8 mouse cellular contexts compared by ENCODE assay signal in the genomic region with DNA sequence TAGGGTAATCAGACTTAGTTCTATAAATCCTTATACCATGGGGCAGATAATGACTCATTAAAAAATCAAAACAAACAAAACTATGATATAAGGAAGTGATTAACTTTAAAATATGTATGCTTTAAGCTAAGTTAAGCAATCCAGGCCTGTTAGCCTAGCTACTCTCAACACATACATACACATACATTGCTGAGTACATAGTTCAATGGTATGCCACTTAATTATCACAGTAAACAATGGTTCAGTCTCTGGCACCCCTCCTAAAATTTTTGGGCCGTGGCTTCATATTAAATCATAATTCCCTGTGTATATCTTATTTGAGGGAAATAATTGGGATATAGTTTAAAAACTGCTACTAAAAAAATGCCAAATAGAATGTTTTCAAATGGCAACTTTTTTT. TPM values are rescaled to one million over a fixed set of nuclear protein-coding genes. Genes with fewer than 3 reads are reported as not detected.
DNase-seq lines count a peak whose midpoint lies in the region; ATAC-seq lines count a peak whose summit lies in the region.

Rap2b (plus strand) TSS at position 301 of the 400 bp plus-strand sequence.

- H3K36me3 ChIP-seq in limb, embryonic 11.5 days (ENCODE audit: control insufficient read depth, insufficient read depth, low read length): no peaks in the 10 kb centered on the region
- no peaks in the 10 kb centered on the region for H3K36me3 ChIP-seq in limb, embryonic 10.5 days
- H3K36me3 ChIP-seq in embryonic facial prominence, embryonic 15.5 days: no peaks in the 10 kb centered on the region

- intact Hi-C loops in gastrocnemius, postnatal 14 days (cut with DNase I; ENCODE audit: low total_unique reads): no loop called here

- ATAC-seq in limb, embryonic 11.5 days (ENCODE audit: insufficient number of reproducible peaks, low FRiP score, low TSS enrichment, low read depth): no peak
- ATAC-seq in embryonic facial prominence, embryonic 15.5 days (ENCODE audit: insufficient number of reproducible peaks, low FRiP score, low TSS enrichment, low read depth): no peak
- ATAC-seq in monocyte, adult 5-6 weeks (replicated peaks; ENCODE audit: insufficient number of reproducible peaks, low FRiP score, low TSS enrichment, poor library complexity, severe bottlenecking): no peak

- no peak within 1 kb of the TSS for H3K4me3 ChIP-seq in limb, embryonic 11.5 days (ENCODE audit: low read depth, low read length)
- H3K4me3 ChIP-seq in limb, embryonic 10.5 days: no peak within 1 kb of the TSS
- no peak within 1 kb of the TSS for H3K4me3 ChIP-seq in embryonic facial prominence, embryonic 15.5 days (replicated peaks)

- no peaks in the 10 kb centered on the region for H3K9me3 ChIP-seq in limb, embryonic 11.5 days (ENCODE audit: control insufficient read depth, low read length)
- H3K9me3 ChIP-seq in limb, embryonic 10.5 days (replicated peaks): no peaks in the 10 kb centered on the region
- H3K9me3 ChIP-seq in embryonic facial prominence, embryonic 15.5 days (replicated peaks): no peaks in the 10 kb centered on the region

- 0 out of 2 replicates have a peak, but pooled peaks cover 3% of the 10 kb centered on the region for H3K4me1 ChIP-seq in limb, embryonic 11.5 days (ENCODE audit: control insufficient read depth, insufficient read depth, low read length)
- peaks cover 13% of the 10 kb centered on the region for H3K4me1 ChIP-seq in limb, embryonic 10.5 days
- H3K4me1 ChIP-seq in embryonic facial prominence, embryonic 15.5 days: peaks cover 8% of the 10 kb centered on the region; the same call in 1 of the 2 replicates

- no peak for DNase-seq in limb, embryonic 11.5 days (ENCODE audit: low spot score)
- DNase-seq in limb, embryonic 10.5 days (ENCODE audit: low spot score): no peak
- no peak for DNase-seq in layer of hippocampus, postnatal 10 days (ENCODE audit: low spot score in 2 of 2)
- no peak for DNase-seq in spleen, adult 12 weeks (ENCODE audit: low spot score)
- no peak for DNase-seq in gastrocnemius, postnatal 14 days
- no peak for DNase-seq in ovary, postnatal 14 days (ENCODE audit: low spot score)

- H3K27ac ChIP-seq in limb, embryonic 11.5 days (replicated peaks; ENCODE audit: low read depth, low read length): no peak within 1 kb of the TSS
- H3K27ac ChIP-seq in limb, embryonic 10.5 days: no peak within 1 kb of the TSS
- no peak within 1 kb of the TSS; the same call in 1 of the 2 replicates for H3K27ac ChIP-seq in embryonic facial prominence, embryonic 15.5 days (replicated peaks)

- H3K27me3 ChIP-seq in limb, embryonic 11.5 days (ENCODE audit: control insufficient read depth, insufficient read depth, low read length): no peaks in the 10 kb centered on the region
- H3K27me3 ChIP-seq in limb, embryonic 10.5 days (ENCODE audit: low read depth, poor library complexity, severe bottlenecking): no peaks in the 10 kb centered on the region
- no peaks in the 10 kb centered on the region for H3K27me3 ChIP-seq in embryonic facial prominence, embryonic 15.5 days

- H3K9ac ChIP-seq in limb, embryonic 11.5 days (ENCODE audit: low read length): no peak within 1 kb of the TSS
- H3K9ac ChIP-seq in embryonic facial prominence, embryonic 15.5 days: no peak within 1 kb of the TSS

- H3K4me2 ChIP-seq in limb, embryonic 11.5 days (ENCODE audit: low read depth, severe bottlenecking): no peak within 1 kb of the TSS; the same call in 1 of the 2 replicates
- peak within 1 kb of the TSS; percentile 82; the same call in 1 of the 2 replicates for H3K4me2 ChIP-seq in embryonic facial prominence, embryonic 15.5 days (replicated peaks)

- WGBS in limb, embryonic 11.5 days: 85% methylated on average over 1 of the region's 1 CpGs
- WGBS in limb, embryonic 10.5 days: 90% methylated on average over 1 of the region's 1 CpGs
- 71% methylated on average over 1 of the region's 1 CpGs for WGBS in embryonic facial prominence, embryonic 15.5 days

RNA-seq across cellular contexts. Expression of gene Rap2b, which starts in this region (rescaled TPM):
- polyA plus RNA-seq in limb, embryonic 11.5 days (2014; fragmentation: Nextera tagmentation; extraction: Ambion mirVana): 10.2 and 10.8 TPM in 2 replicates
- 7.4 and 8.5 TPM in 2 replicates for polyA plus RNA-seq in limb, embryonic 10.5 days (2016; fragmentation: Nextera tagmentation; extraction: Ambion mirVana)
- polyA plus RNA-seq in embryonic facial prominence, embryonic 15.5 days (2015; fragmentation: Nextera tagmentation; extraction: Ambion mirVana): 16.1 and 17.8 TPM in 2 replicates
- 10 to 100 TPM; 42.4 to 45.7 TPM for total RNA-seq in layer of hippocampus, postnatal 10 days (2021)
- total RNA-seq in monocyte, adult 5-6 weeks (2017): 19.0 to 29.0 TPM (median 24.3 TPM) in 3 replicates
- 1 to 10 TPM; 2.6 to 3.9 TPM for total RNA-seq in gastrocnemius, postnatal 14 days (2021)
